Mouse (Mus musculus) G1E (cell line): ENCODE data around the gene Ttl.

Source experiments
- CTCF ChIP-seq: IDR thresholded peaks from 2 replicates; pipeline ENCODE4 v1.5.1; 2012; ENCODE audit warnings: low read depth, low read length, inconsistent platforms, mixed read lengths
- GATA1 ChIP-seq: IDR thresholded peaks from 2 replicates; pipeline ENCODE4 v1.6.1; 2012; ENCODE audit warnings: borderline replicate concordance, low read length, inconsistent platforms, mixed read lengths
- GATA2 ChIP-seq: IDR thresholded peaks from 2 replicates; pipeline ENCODE4 v1.6.1; 2012; ENCODE audit warnings: low read depth, low read length, inconsistent platforms, borderline replicate concordance
- POLR2AphosphoS5 ChIP-seq: IDR thresholded peaks from 2 replicates; pipeline ENCODE4 v1.6.1; 2012; ENCODE audit warnings: low read depth, low read length, inconsistent platforms; ENCODE audit not compliant: insufficient replicate concordance
- TAL1 ChIP-seq: conservative IDR thresholded peaks from 2 replicates; pipeline ENCODE4 v1.6.1; 2012; ENCODE audit warnings: low read depth, low read length, inconsistent platforms, mixed read lengths

DNA sequence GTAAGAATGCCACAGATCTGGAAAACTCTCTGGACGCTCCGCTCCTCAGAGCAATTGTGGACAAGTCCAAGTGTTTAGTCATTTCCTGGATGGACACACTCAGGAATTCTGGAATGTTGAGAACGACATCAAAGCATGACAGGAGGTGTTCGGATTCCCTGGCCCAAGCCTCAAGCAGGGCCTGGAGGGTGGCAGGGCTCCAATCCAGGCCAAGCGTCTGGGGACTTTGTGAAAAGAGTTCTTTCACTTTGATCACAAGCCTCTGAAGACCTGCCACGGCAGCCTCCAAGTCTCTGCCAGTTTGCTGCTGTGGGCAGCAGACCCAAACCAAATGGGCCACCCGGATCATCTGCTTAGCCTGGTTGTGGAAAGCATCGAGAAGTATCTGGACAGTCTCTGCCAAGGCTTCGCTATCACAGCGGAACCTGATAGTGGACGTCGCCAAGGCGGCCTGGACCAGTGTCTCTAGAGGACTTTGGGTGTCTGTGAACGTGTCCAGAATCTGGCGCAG is 27.3 kb upstream of the Ttl start:
- no peak for TF ChIP-seq CTCF
- no peak for TF ChIP-seq POLR2AphosphoS5
- TF ChIP-seq GATA1, result no peak
- TF ChIP-seq TAL1, result no peak
- TF ChIP-seq GATA2, result no peak
